Mouse (Mus musculus): ENCODE measurements at regions not wholly inside any gene's neighbourhood (a gene's known extent, or its start where the extent isn't known, plus 50 kb on each side); places are given as distances from the start of the nearest gene placed in this dataset.

GRCm38 (mm10) chr13:37562141-37562540 is 216.1 kb upstream of the Rreb1 start:
- DNase-seq (ENCODE audit: low spot score in 2 of 2): peak in 1 of 2 experiments; percentile 21

GRCm38 (mm10) chr13:37562652-37563051 is 215.5 kb upstream of the Rreb1 start:
- DNase-seq (ENCODE audit: low spot score in 2 of 2): peak in 1 of 2 experiments; percentile 26

- DNase-seq (ENCODE audit: low spot score in 2 of 2): no peak
These were observed 209.1 kb upstream of the Rreb1 start for GRCm38 (mm10) chr13:37569051-37569450.

DNA sequence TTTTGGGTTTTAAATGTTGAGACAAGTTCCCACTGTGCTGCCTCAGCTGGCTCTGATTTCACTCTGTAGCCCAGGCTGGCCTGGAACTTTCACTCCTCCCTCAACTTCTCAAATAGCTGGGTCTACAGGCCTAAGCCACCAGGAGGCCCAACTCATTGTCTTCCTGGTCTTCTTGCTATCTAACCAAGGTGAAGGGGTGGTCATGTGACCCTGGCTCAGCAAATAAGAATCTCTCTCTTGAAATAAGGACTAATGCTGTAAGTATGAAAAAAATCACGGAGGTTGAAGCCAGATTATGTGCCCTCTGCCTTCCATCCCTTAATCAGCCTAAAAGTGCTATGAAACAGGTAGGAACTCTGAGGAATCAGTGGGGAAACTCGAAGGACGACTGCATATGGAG is 208.7 kb upstream of the Rreb1 start:
- DNase-seq (ENCODE audit: low spot score in 2 of 2): no peak

DNA sequence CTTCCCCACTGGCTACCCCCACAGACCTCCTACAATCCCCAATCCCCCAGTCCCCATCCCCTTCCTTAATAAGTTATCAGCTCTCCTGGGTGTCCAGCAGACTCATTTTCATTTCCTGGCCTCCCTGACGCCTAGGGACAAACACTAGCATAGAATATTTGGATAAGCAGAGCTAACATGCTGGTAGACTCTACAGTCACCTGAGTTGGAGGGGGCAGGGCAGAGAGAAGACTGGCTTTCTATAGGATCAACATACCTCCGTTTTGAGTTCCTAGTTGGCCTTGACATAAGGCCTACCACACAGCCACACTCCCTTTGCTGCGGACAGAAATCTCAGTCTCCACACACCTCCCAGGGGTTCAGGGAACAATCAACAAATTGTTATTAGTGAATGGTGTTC is 205.2 kb upstream of the Rreb1 start:
- DNase-seq (ENCODE audit: low spot score in 2 of 2): no peak

DNA sequence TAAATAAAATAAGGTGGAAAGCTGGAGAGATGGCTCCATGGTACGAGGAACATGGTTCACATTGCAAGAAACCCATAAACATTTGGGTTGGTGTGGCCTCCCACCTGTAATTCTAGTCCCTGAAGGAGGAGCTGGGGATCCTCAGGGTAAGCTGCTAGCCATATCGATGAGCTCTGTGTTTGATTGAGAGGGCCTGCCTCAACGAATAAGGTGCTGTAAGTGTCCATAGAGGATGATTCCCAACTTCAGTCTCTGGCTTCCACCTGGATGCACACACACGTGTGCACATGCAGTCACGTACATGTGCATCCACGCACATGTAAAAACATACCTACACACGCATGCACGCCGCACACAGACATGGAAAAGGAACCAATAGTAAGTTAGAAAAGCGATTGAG is 199.0 kb upstream of the Rreb1 start:
- DNase-seq (ENCODE audit: low spot score in 2 of 2): no peak

GRCm38 (mm10) chr13:37579775-37580174 is 198.4 kb upstream of the Rreb1 start:
- peak in 1 of 2 experiments; percentile 29 for DNase-seq (ENCODE audit: low spot score in 2 of 2)

- no peak for DNase-seq (ENCODE audit: low spot score in 2 of 2)
These were observed 197.4 kb upstream of the Rreb1 start for GRCm38 (mm10) chr13:37580806-37581205.

- no peak for DNase-seq (ENCODE audit: low spot score in 2 of 2)
These were observed 196.8 kb upstream of the Rreb1 start for GRCm38 (mm10) chr13:37581374-37581773.

- DNase-seq (ENCODE audit: low spot score in 2 of 2): no peak
These were observed 192.7 kb upstream of the Rreb1 start for GRCm38 (mm10) chr13:37585476-37585875.

- no peak for DNase-seq (ENCODE audit: low spot score in 2 of 2)
These were observed 191.7 kb upstream of the Rreb1 start for GRCm38 (mm10) chr13:37586511-37586910.

DNA sequence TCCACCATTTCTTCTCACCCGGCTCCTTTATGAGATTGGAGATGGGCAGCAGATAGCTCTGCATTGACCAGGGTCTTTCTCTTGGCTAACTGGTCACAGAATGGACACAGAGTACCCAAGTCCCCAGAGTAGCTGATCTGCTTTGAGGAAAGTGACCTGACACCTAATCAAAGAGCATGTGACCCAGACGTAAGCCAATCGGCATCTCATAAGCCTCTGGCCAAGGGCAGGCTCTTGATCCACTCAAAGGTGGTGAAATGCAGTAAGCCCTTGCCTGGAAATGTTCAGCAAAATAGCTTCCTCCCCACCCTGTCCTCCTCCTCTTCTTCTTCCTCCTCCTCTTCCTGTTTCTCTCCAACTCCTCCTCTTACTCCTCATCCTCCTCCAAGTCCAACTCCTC is 190.3 kb upstream of the Rreb1 start:
- no peak for DNase-seq (ENCODE audit: low spot score in 2 of 2)

- peak in 1 of 2 experiments; percentile 41 for DNase-seq (ENCODE audit: low spot score in 2 of 2)
These were observed 189.5 kb upstream of the Rreb1 start for GRCm38 (mm10) chr13:37588528-37589176.

GRCm38 (mm10) chr13:37592149-37592548 is 186.1 kb upstream of the Rreb1 start:
- DNase-seq (ENCODE audit: low spot score in 2 of 2): no peak

- DNase-seq (ENCODE audit: low spot score in 2 of 2): no peak
These were observed 183.0 kb upstream of the Rreb1 start for GRCm38 (mm10) chr13:37595196-37595595.

- DNase-seq (ENCODE audit: low spot score in 2 of 2): no peak
These were observed 180.6 kb upstream of the Rreb1 start for GRCm38 (mm10) chr13:37597575-37597974.

DNA sequence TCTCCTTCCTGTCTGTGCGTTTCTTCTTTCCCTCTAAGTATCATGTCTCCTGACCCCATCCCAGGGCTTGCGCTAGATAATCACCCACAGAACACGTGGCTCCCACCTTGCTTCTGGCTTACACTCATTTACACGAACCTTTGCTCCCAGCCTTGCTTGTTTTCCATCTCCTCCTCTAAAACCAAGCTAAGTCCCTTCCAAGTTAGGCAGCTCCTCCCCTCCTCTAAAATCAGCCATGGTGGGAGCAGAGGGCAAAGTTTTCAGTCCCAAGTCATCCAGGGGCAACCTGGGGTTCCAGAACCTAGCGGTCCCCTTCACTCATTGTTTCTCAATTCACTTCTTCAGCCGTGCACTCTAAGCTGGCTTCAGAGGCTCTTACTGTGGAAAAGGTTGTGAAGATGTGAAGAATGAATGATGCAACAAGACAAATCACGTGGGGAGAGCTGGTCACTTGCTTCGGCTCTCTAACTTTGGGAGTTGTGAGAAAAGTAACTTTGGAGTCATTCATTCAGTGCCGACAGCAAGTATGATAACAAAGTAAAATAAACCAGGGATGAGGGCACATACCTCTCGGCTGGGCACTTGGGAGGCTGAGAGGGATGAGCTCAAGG is 179.9 kb upstream of the Rreb1 start:
- no peak for DNase-seq (ENCODE audit: low spot score in 2 of 2)

DNA sequence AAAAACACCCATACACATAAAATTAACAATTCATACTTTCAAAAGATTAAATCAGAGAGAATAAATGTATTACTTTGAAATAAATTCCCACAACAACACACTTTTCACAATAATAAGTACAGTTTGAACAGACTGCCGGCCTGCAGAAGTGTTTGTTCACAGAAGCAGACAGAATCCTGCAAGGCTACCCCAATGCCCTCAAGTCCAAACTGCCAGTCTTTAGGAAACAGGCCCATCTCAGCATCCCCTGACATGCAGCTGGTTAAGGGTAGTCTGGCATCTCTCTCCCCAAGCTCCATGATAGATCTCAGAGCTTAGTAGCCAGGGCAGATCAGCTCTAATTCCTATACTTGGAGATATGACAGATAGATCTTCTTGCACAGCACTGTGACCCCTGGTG is 178.5 kb upstream of the Rreb1 start:
- DNase-seq (ENCODE audit: low spot score in 2 of 2): no peak

DNA sequence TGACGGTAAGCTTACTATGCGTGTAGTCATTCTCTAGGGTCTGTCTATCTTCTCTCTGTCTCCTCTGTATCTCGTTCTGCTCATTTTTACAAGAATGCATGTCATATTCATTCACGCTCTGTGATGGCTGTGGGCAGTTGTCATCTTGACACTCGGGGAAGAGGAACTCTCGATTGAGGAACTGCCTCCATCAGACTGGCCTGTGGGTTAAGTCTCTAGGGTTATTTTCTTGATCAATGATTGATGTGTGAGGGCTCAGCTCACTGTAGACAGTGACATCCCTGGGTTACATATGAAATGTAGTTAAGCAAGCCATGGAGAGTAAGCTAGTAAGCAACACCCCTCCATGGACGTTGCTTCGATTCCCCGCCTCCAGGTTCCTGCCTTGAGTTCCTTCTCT is 178.0 kb upstream of the Rreb1 start:
- DNase-seq (ENCODE audit: low spot score in 2 of 2): no peak

DNA sequence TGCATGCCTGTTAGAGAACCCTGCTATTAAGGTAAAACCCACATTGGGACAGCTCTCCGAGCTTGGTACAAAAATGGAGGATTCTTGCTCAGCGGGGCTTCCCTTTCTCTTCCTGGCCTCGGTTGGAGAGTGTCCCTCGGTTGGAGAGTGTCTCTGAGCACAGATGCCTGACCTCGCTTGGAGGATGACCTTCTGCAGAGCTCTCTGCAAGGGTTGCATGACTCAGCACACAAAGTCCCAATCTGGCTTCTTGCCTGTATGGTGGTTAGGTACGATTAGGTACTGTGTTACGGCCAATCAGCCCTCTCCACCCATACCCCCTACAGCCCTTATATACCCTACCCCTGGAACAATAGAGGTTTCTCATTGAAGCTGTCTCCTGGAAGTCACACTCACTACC is 177.1 kb upstream of the Rreb1 start:
- no peak for DNase-seq (ENCODE audit: low spot score in 2 of 2)

DNA sequence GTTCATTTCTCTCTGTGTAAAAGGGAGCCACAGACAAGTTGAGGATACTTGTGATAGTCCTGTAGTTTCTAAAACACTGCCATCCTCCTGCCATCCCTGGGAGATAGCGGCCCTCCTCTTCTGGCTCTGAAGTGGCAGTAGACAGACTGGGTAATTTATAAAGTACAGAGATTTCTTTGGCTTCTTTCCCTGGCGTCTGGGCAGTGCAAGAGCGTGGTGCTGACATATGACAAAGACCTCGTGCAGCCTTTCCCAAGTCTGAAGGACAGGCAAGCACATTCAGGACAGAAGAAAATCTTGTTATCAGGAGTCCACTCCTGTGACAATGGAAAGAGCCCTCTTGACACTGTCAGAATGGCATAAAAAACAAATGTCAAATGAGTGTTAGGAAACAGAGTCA is 175.9 kb upstream of the Rreb1 start:
- no peak for DNase-seq (ENCODE audit: low spot score in 2 of 2)

- no peak for DNase-seq (ENCODE audit: low spot score in 2 of 2)
These were observed 174.8 kb upstream of the Rreb1 start for GRCm38 (mm10) chr13:37603226-37603994.
